ENCODE assay signal across 13 mouse cellular contexts in genomic region chr12:32661782-32662413, GRCm38 (mm10).
DNase-seq lines count a peak whose midpoint lies in the region; ATAC-seq and TF ChIP-seq lines count a peak whose summit lies in the region.
"Had no signal": no experiment of that assay in that cellular context is flagged by ENCODE, and none has a peak within 500 bp of the region (broad histone marks: within the 10 kb centered on the region; RNA-seq: fewer than 3 reads in every experiment).

No protein-coding gene starts in this region.

- 69% methylated on average over 8 of the region's 8 CpGs for WGBS in lung, adult 2 months
- 84% methylated on average over 8 of the region's 8 CpGs for WGBS in midbrain, embryonic 16.5 days

- H3K4me1 ChIP-seq in lung, adult 2 months (ENCODE audit: control insufficient read depth, insufficient read depth, low read length): peaks cover 3% of the 10 kb centered on the region; the same call in 1 of the 2 replicates
- H3K4me1 ChIP-seq in midbrain, embryonic 16.5 days (ENCODE audit: control insufficient read depth, insufficient read depth, low read length): no peaks in the 10 kb centered on the region
- H3K4me1 ChIP-seq: limb, embryonic 12.5 days; neural tube, embryonic 12.5 days had no signal

- H3K36me3 ChIP-seq in midbrain, embryonic 16.5 days (ENCODE audit: control insufficient read depth, insufficient read depth, low read length): no peaks in the 10 kb centered on the region
- H3K36me3 ChIP-seq: limb, embryonic 12.5 days; neural tube, embryonic 12.5 days had no signal

- H3K27ac ChIP-seq in midbrain, embryonic 16.5 days (ENCODE audit: low read length): no peak overlapping the region
- H3K27ac ChIP-seq: limb, embryonic 12.5 days; neural tube, embryonic 12.5 days had no signal

- no peak overlapping the region for H3K4me2 ChIP-seq in midbrain, embryonic 16.5 days (ENCODE audit: low read length)
- H3K4me2 ChIP-seq: limb, embryonic 12.5 days; neural tube, embryonic 12.5 days had no signal

- DNase-seq in frontal cortex, postnatal 36 days (ENCODE audit: low spot score in 2 of 2): no peak
- peak; percentile 22 for DNase-seq in lung, postnatal 36 days
- no peak for DNase-seq in lung, adult 2 months
- peak; percentile 56 for DNase-seq in heart, adult 8-10 months (ENCODE audit: low spot score)
- DNase-seq: spleen, adult 18-20 months; thymus, postnatal 36 days had no signal

- ATAC-seq in frontal cortex, adult (ENCODE audit: low TSS enrichment): peak; percentile 34; the same call in 1 of the 2 replicates
- 0 out of 2 replicates have a peak, but pooled peaks have one; percentile 9 for ATAC-seq in megakaryocyte progenitor cell, adult 5-6 weeks (replicated peaks; ENCODE audit: poor library complexity)
- no peak for ATAC-seq in inflammation-experienced regulatory T-cells, adult 6 months
- no peak for ATAC-seq in midbrain, embryonic 16.5 days
- ATAC-seq: forebrain, embryonic 14.5 days had no signal

- no peaks in the 10 kb centered on the region for H3K27me3 ChIP-seq in midbrain, embryonic 16.5 days (ENCODE audit: control insufficient read depth, insufficient read depth, low read depth, low read length)
- H3K27me3 ChIP-seq: limb, embryonic 12.5 days; neural tube, embryonic 12.5 days had no signal

- TF ChIP-seq CTCF in lung, adult 2 months (IDR thresholded peaks at IDR 0.05; ENCODE audit: insufficient read depth, low read length): no peak

- no peak overlapping the region for H3K4me3 ChIP-seq in lung, adult 2 months (replicated peaks; ENCODE audit: extremely low read depth, low read depth, low read length)
- H3K4me3 ChIP-seq in midbrain, embryonic 16.5 days (ENCODE audit: low read depth, low read length): no peak overlapping the region
- H3K4me3 ChIP-seq: limb, embryonic 12.5 days; neural tube, embryonic 12.5 days had no signal

- no peaks in the 10 kb centered on the region for H3K9me3 ChIP-seq in midbrain, embryonic 16.5 days (replicated peaks; ENCODE audit: control insufficient read depth, low read length, poor library complexity, severe bottlenecking)
- H3K9me3 ChIP-seq: limb, embryonic 12.5 days; neural tube, embryonic 12.5 days had no signal

- H3K9ac ChIP-seq in midbrain, embryonic 16.5 days (ENCODE audit: low read depth, low read length): no peak overlapping the region
- H3K9ac ChIP-seq: limb, embryonic 12.5 days; neural tube, embryonic 12.5 days had no signal

- no peak for TF ChIP-seq POLR2A in lung, adult 2 months (IDR thresholded peaks at IDR 0.05; ENCODE audit: borderline replicate concordance, extremely low read depth, low read depth, low read length)

Comparison
In these comparisons a context has a peak if more than half of its experiments do, and no peak if none do; other contexts are left out.
1. DNase-seq: peak in lung, postnatal 36 days (single experiment) and heart, adult 8-10 months (single experiment); none in frontal cortex, postnatal 36 days (0 of 2) and lung, adult 2 months (single experiment).
2. ATAC-seq: peak in frontal cortex, adult (single experiment) and megakaryocyte progenitor cell, adult 5-6 weeks (single experiment); none in inflammation-experienced regulatory T-cells, adult 6 months (single experiment) and midbrain, embryonic 16.5 days (single experiment).